Mouse (Mus musculus) cerebellum, adult 2 months (tissue): ENCODE results near the gene Ankrd55.

Experiments
- CTCF ChIP-seq: fragments of 200-500 bp; IDR thresholded peaks from 2 replicates; pipeline ENCODE4 v1.5.1; 2011; ENCODE audit warnings: low read depth, mild to moderate bottlenecking, control low read depth, low read length, moderate library complexity, borderline replicate concordance; ENCODE audit not compliant: insufficient read depth
- POLR2A ChIP-seq: fragments of 200-500 bp; IDR thresholded peaks from 2 replicates; pipeline ENCODE4 v1.6.1; 2011; ENCODE audit warnings: low read length, control low read depth, borderline replicate concordance; ENCODE audit not compliant: insufficient read depth

DNA sequence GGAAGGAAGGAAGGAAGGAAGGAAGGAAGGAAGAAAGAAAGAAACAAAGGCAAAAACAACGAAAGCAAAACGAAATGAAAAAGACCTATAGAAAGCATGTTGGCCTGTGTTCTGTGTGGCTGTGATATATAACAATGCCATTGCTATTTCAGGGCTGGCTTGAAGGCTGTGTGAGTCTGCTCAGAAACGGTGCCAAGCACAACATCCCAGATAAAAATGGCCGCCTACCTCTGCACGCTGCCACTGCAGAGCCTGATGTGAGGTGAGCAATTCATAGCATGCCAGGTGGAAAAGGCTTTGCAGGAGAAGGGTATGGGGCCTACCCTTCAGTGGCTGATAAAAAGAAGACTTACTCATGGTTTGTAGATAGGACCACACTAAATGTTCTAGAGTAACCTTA is 38.7 kb downstream of the Ankrd55 start:
- no peak for TF ChIP-seq CTCF
- no peak for TF ChIP-seq POLR2A
